Mouse (Mus musculus) erythroid progenitor cell, adult 5-6 weeks (primary cell): ENCODE measurements around the gene Dnah14. TPM values are rescaled to one million over a fixed set of nuclear protein-coding genes. Genes with fewer than 3 reads are reported as not detected.

Experiments used
- ATAC-seq: replicated peaks from 2 replicates; pipeline ENCODE4 v1.8.0; 2016; ENCODE audit warnings: moderate number of reproducible peaks, mild to moderate bottlenecking, moderate TSS enrichment, inconsistent platforms; ENCODE audit not compliant: poor library complexity, low FRiP score, severe bottlenecking
- total RNA-seq, 2 experiments: library from RNA; stranded (forward) in 1 of 2; stranded (reverse) in 1 of 2; fragments of 150-400 nt in 1 of 2; fragments of 186-747, 209-891 nt in 1 of 2; gene quantifications; 2 replicates each; pipeline versions ENCODE4 v1.2.3 to v1.2.4; 2015 to 2017; ENCODE audit warnings: low replicate concordance in 2 of 2

The Dnah14 gene
- total RNA-seq, 2 experiments from 2014 or later, result 3.4 TPM; not detected in 1

DNA sequence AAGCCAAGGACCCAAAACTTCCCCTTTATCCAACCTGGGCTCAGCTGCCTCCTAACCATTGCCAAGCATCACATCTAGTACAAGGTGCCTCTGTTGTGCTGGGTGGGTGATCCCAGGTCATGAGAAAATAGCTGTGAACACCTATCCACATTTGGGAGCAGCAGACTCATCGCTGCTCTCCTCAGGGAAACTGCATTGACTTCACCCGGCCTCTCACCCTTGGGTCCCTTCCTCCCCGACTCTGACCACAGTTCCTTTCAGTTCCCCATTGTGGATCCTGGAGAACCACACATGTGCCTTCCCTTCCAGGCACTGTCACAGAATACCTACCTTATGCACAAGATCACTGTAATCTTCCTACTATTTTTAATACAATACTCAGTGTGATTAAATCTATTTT, 269.4 kb downstream of the Dnah14 start:
- no peak for ATAC-seq

DNA sequence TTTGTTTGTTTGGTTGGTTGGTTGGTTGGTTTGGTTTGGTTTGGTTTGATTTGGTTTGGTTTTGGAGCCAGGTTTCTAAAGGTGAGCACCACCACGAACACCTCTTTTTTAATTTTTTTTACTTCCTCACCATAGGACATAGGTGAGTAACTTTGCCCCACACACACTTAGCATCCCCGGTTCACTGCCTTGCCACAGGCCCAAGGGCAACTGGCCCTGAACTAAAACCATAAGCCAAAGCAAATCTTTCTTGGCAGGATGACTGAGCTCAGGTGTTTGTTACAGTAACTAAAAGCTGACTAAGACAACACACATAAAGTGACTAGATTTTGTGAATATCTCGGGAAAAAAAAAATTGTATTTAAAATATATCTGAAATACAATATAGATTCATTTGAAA, 271.0 kb downstream of the Dnah14 start:
- no peak for ATAC-seq

DNA sequence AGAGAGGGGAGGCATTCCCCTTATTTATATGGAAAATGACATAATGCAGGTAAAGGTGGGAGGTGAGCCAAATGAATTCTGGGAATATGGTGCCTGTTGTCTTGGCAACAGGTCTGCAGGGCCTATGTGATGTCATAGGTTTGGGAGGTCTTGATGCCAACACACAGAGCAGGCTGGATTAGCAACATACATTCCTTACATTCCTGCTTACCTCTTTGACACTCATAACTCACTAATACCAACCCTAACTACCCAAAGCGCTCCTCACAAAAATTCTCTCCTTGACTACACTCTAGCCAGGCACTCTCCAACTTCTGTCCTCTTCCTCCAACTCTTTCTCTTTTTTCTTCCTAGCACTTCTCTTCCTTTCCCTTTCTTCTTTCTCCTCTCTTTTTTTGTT, 271.9 kb downstream of the Dnah14 start:
- ATAC-seq, result no peak

DNA sequence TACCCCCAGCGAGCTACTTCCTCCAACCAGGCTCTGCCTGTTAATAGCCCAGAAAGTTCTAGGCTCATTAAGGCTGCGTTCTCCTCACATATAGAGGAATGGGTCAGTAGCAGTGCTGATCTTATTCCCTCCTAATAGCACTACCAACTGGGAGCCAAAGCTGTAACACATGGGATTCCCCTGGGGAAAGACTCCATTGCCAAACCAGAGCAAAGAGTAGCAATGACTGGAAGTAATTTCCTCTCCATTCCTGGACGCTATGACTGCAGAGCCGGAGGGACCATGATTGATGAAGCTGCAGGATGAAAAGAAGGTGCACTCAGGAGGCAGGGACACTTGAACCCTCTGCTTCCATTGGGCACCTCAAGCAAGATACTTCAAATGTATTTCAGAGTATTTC, 274.1 kb downstream of the Dnah14 start:
- no peak for ATAC-seq

DNA sequence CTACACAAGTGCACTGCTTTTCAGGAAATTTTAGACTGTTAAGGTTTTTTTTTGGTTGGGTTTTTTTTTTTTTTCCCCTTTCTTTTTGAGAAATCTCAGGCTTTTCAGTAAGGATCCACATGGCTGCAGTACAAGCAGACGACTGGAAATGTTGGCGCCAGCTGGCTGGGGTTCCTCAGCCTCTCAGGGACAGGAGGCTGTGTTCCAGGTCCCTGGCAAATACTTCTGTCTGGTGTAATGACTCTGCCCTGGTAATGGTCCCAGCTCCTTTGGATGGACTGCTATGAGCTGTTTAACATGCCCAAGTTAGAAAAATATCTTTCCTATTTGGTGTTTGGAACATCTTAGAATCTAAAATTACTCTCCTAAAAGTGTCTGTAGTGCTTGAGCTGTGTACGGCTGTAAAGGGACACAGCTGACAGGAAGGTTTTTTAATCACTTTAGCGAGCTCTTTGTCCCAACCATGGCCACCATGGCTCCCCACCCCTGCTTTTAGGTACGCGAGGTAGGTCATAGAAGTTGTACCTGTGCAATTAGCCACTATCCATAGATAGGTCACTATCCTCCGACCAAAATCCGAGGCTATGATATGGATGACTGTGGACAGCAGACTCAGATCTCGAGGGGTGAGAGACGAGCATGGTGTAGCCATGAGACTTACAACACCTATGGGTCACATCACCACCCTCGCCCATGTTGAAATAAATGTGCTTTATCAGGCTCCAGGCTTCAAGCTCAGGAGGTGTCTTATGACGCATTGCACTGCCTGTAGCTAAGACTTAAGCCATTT, 275.4 kb downstream of the Dnah14 start:
- ATAC-seq, result no peak

DNA sequence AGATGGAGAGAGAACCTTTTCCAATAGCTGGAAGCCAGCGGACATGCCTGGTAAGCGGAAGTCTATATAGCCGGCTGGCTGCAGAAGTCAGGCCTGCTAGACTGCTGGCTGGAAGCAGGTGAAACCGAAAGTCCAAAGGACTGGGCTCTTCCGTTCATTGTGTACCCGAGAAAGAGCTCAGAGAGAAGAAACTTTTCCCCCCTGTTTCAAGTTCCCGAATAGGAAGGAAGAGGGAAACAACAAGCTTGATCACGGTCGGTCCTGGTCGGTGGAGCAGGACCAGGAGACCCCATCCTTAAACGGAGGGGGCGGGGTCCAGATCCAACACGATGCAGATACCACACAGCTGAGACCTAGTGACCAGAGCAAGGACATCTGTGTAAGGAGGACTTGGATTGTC, 276.1 kb downstream of the Dnah14 start:
- ATAC-seq, result no peak

DNA sequence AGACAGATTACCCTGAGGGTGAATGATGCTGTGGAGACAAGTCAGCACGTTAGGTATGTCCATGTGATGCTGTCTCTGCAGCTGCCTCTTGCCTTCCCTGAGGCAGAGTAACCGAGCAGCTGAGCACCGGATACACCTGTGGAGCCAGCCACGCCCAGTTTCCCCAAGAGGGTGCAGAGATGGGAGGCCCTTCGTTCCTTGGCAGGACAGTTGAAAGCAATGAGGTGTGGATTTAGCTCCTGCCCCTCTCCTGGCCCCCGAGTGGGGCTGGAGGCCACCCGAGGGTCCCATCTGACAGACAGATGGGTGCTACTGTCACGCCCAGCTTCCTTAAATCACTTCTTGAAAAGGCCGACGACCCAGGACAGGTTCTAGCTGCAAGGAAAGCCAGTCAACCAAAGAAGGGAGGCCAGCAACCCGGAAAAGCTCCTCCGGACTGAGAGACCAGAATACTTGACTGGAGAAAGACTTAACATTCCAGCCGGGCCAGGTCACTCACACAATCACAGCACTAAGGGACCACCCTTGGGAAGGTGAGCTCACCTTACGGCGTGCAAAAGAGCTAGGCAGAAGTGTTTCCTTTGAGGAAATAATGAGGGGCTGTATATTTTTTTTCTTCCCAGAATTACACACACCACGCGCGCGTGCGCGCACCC, 276.9 kb downstream of the Dnah14 start:
- ATAC-seq, result no peak; the same call in 1 of the 2 replicates

DNA sequence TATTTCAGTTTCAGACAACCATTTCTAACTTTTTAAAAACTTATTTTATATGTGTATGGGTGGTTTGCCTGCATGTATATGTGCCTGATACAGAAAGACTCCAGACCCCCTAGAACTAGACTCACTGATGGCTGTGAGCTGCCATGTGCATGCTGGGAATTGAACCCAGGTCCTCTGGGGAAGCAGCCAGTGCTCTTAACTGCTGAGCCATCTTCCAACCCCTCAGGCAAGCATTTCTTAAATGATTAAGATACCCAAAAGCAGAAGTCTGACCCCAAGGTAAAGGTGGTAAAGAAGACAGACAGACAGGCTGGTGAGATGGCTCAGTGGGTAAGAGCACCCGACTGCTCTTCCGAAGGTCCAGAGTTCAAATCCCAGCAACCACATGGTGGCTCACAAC, 278.5 kb downstream of the Dnah14 start:
- no peak for ATAC-seq

DNA sequence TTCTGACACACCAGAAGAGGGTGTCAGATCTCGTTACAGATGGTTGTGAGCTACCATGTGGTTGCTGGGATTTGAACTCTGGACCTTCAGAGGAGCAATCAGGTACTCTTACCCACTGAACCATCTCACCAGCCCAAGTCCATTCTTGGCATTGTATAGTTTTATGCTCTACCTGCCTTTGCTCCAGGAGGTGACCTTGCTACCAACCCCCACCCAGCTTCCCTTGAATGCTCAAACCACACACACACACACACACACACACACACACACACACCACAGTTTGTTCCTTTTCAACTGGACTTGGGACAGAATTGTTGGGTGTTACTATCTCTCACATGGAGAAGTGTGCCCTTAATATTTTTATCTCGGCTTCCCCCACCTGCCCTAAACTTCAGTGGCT, 280.0 kb downstream of the Dnah14 start:
- no peak for ATAC-seq

DNA sequence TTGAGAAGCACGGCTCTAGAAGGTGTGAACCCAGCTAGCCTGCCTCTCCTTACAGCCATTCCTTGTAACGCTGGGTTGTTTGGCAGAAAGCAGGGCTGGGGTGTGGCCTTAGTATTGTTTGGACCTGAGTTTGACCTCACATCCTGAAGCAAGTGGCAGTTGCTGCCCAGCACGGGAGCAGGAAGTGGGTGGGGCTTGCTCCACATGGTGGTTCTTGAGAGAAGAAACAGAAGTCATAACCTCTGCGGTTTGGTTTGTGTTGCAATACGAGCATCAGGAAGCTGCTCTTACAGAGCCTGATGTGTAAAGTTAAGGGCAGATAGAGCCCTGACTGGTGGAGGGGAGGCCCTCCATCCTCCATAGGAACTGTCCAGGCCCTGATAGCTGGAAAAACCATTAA, 284.3 kb downstream of the Dnah14 start:
- ATAC-seq, result no peak

DNA sequence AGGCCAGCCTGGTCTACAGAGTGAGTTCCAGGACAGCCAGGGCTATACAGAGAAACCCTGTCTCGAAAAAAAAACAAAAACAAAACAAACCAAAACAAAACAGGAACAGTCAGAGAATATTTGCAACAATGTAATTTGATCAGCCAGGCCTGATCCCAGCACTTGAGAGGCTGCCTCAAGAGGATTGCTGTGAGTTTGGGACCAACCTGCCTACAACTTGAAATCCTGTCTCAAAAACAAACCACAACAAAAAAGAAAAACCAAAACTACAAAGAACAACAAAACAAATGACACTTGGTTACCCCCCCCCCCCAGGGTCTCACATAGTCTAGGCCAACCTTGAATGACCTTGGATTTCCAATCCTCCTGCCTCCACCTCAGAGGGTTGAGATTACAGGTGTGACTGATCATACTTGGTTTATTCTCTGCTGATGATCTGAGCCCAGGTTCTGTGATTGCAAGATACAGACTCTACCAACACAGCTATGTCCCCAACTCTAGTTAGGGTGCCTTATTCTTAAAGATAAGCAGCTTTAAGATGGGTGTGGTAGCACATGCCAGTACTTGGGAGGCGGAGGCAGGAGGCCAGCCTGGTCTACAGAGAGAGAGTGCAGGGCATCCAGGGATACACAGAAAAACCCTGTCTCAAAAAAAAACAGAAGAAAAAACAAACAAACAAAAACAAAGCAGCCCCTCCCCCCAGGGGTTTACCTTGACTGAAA, 285.0 kb downstream of the Dnah14 start:
- 0 out of 2 replicates have a peak, but pooled peaks have one; percentile 36 for ATAC-seq

DNA sequence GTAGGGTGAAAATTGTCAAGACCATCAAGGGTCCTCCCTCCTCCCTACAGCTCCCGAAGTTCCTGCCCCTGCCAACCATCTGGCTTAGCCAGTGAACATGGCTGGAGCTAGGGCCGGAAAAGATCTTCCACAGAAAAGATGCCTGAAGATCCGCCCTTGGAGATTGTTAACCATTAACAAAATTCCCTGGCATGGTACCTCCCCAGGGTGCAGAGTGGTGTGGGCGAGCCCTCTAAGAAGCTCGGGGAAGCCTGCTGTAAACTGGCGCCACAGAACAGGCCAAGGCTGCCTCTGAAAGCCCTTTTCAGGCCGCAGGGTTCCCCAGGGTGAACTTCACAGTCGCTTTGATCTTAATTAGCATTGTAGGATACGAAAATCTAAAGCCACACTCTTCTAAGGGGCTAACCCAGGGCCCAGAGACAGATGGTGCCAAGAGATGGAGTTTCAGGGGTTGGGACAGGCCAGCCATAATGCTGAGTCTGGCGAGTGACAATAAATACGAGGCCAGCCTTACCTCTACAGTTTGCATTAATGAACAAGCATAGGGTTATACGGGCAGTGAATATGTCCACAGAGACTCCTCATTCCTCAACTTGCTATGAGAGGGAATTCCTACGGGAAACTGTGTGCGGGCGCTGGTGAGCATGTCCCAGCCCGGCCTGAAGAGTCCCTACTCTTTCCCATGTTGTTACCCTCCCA, 286.5 kb downstream of the Dnah14 start:
- ATAC-seq, result no peak

DNA sequence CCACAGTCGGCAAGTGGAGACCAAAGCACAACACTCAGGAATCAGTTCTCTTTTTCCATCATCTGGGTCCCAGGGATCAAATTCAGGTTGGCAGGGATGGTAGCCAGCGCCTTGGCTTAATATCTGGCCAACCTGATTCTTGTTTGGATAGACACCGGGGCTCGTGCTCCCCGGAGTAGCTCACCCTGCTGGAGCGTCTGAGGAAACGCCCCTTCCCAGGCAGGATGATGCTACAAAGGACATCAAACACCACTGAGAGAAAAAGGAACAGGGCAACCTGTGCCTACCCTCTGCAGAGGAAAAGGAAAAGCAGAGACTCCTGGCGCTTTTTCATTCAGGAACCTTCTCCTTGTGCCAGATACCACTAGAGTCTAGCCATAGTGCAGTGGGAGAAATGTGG, 287.1 kb downstream of the Dnah14 start:
- ATAC-seq, result no peak

Other genes starting within 250 kb of the Dnah14 start
- gene Cnih3, start 223.9 kb upstream of the Dnah14 start, total RNA-seq (2015; ENCODE audit: low replicate concordance), result not detected in 2 replicates
- not detected in 2 replicates for gene Cnih3, start 223.9 kb upstream of the Dnah14 start, total RNA-seq (2017; ENCODE audit: low replicate concordance)
- gene Ccdc121, start 65.1 kb upstream of the Dnah14 start, total RNA-seq (2015; ENCODE audit: low replicate concordance), result not detected in 2 replicates
- not detected in 2 replicates for gene Ccdc121, start 65.1 kb upstream of the Dnah14 start, total RNA-seq (2017; ENCODE audit: low replicate concordance)